Mouse (Mus musculus): ENCODE data around the gene Mical3.

Gene Mical3

GRCm38 (mm10) chr6:121108075-121108474 lies 22.7 kb downstream of the Mical3 start:
- no peak for DNase-seq

- no peak for DNase-seq
Observed at GRCm38 (mm10) chr6:121106711-121107405, 23.9 kb downstream of the Mical3 start.

GRCm38 (mm10) chr6:121105726-121106125 lies 25.1 kb downstream of the Mical3 start:
- no peak for DNase-seq

GRCm38 (mm10) chr6:121103406-121104171 lies 27.2 kb downstream of the Mical3 start:
- no peak for DNase-seq

GRCm38 (mm10) chr6:121102941-121103340 lies 27.9 kb downstream of the Mical3 start:
- no peak for DNase-seq

GRCm38 (mm10) chr6:121102084-121102483 lies 28.7 kb downstream of the Mical3 start:
- DNase-seq: no peak

GRCm38 (mm10) chr6:121101201-121101600 lies 29.6 kb downstream of the Mical3 start:
- DNase-seq: no peak

- DNase-seq: no peak
Observed at GRCm38 (mm10) chr6:121099831-121100230, 31.0 kb downstream of the Mical3 start.

GRCm38 (mm10) chr6:121099228-121099608 lies 31.6 kb downstream of the Mical3 start:
- no peak for DNase-seq

GRCm38 (mm10) chr6:121098511-121099227 lies 32.1 kb downstream of the Mical3 start:
- DNase-seq: no peak

GRCm38 (mm10) chr6:121098109-121098508 lies 32.7 kb downstream of the Mical3 start:
- no peak for DNase-seq

- DNase-seq: no peak
Observed at GRCm38 (mm10) chr6:121096862-121097261, 33.9 kb downstream of the Mical3 start.

- DNase-seq: no peak
Observed at GRCm38 (mm10) chr6:121096390-121096789, 34.4 kb downstream of the Mical3 start.

- DNase-seq: no peak
Observed at GRCm38 (mm10) chr6:121093662-121094408, 37.0 kb downstream of the Mical3 start.

- no peak for DNase-seq
Observed at GRCm38 (mm10) chr6:121090786-121091185, 40.0 kb downstream of the Mical3 start.

GRCm38 (mm10) chr6:121087586-121088245 lies 43.1 kb downstream of the Mical3 start:
- no peak for DNase-seq

GRCm38 (mm10) chr6:121087127-121087526 lies 43.7 kb downstream of the Mical3 start:
- no peak for DNase-seq

- no peak for DNase-seq
Observed at GRCm38 (mm10) chr6:121086226-121086625, 44.6 kb downstream of the Mical3 start.

GRCm38 (mm10) chr6:121084050-121084480 lies 46.7 kb downstream of the Mical3 start:
- no peak for DNase-seq

GRCm38 (mm10) chr6:121082094-121082473 lies 48.7 kb downstream of the Mical3 start:
- DNase-seq: no peak

- no peak for DNase-seq
Observed at GRCm38 (mm10) chr6:121081288-121082093, 49.3 kb downstream of the Mical3 start.

All from right cerebral cortex, postnatal 14 days (tissue).